Mouse (Mus musculus) liver, postnatal 0 days (tissue): Measurements from ENCODE around the gene Mpl.

Experiments
- CTCF ChIP-seq: sonication (generic); IDR thresholded peaks from 2 replicates; pipeline ENCODE4 v1.5.1; 2016; ENCODE audit warnings: antibody characterized with exemption, low read depth
- EP300 ChIP-seq: IDR thresholded peaks from 2 replicates; pipeline ENCODE4 v1.6.1; 2016; ENCODE audit warnings: antibody characterized with exemption, low read depth, mild to moderate bottlenecking

DNA sequence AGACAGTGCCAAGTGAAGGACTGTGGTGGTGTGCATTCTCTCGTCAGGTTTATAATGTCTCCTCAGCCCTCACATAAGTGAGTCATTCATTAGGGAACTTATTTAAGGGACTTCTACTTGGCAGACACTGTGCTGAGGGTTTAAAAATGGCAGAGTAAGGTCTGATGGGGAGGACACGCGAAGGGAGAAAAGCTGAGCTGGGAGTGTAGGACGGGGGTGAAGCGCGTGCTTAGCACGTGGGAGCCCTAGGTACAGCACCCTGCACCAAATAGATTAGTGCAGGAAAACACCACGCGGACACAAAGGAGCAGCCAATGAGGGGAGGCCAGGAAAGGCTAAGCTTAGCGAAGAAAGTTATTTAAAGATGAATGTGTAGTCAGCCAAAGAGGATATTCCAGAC, 12.2 kb downstream of the Mpl start:
- no peak for TF ChIP-seq CTCF
- no peak for TF ChIP-seq EP300
